Mouse (Mus musculus) heart, postnatal 36 days (tissue): ENCODE data around the gene Adgrg3. TPM values are rescaled to one million over a fixed set of nuclear protein-coding genes. Genes with fewer than 3 reads are reported as not detected.

Source experiments
- DNase-seq, 2 experiments: peaks; one replicate each; pipeline ENCODE4 v3.0.0; 2021 to 2022
- intact Hi-C: fragments of 180-260 bp; cut with DNase I; formaldehyde crosslinking; loops from one replicate; pipeline ENCODE4 v1.15.1; 2025
- total RNA-seq, 2 experiments: library from RNA; stranded (reverse); gene quantifications; 2 replicates each; pipeline ENCODE4 v1.2.3; 2021

Adgrg3 gene
- total RNA-seq, 2 experiments from 2014 or later: 1.9 to 2.1 TPM

DNA sequence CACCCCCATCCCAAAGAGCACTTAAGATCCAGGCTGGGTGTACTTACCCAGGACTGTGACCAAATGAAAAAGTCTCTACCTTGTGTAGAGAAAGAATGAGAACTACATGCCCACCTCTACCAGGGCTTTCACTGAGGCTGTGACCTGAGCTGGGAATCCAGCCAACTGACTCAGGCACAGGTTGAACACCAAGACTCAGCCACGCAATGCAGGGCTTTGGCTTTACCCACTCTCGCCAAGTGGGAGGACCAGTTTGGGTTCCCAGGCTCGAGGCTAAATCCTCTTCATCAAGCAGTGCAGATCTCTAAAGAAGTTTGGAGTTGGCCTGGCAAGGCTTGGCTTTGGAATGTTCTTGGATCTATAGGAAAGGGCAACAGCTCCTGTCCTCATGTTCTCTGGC, 58.0 kb downstream of the Adgrg3 start:
- DNase-seq: no peak
- intact Hi-C loops: no loop called here

GRCm38 (mm10) chr8:95076151-95076550, 58.7 kb downstream of the Adgrg3 start:
- intact Hi-C loops: no loop called here

DNA sequence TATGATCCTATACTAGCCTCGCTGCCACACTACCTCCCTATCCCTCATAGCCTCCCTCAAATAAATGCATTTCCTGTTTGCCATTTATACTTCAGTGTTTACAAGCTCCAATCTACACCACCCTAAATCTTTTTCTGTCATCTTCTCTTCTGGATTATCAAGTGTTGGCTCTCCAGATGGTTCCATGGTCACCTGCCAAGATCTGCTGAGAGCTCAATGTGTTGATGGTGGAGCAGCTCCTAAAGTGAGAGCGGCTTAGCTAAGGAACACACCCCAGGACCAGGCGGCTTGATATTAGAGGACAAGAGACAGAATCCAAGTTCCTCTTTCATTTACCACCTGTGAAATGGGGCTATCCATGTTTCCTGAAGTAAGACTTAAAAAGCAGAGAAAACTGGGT, 60.6 kb downstream of the Adgrg3 start:
- no peak for DNase-seq
- intact Hi-C loops: no loop called here

More at GRCm38 (mm10) chr8:95076151-95076550, 58.7 kb downstream of the Adgrg3 start:
- DNase-seq: no peak

DNA sequence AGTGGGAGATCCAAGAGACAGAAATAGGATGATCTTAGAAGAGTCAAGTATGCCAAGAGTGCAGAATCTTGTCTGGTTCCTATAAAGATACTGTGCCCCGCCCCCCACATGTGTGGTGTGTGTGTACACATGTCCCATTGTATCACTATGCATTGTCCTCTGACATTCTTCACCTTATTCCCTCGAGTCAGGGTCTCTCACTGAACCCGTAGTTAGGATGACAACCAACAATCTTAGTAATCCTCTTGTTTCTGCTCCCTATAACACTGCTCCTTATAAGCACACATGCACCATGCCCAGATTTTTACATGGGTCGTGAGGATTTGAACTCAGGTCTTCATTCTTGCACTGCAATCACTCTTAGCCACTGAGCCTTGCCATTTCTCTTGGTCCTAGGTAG, 61.8 kb downstream of the Adgrg3 start:
- no peak for DNase-seq
- intact Hi-C loops: no loop called here

- intact Hi-C loops: loop anchor here (1.0 kb wide), 1 partner anchor 130 kb away; no protein-coding TSS in a partner anchor
- DNase-seq: peak; percentile 93
These were observed 63.2 kb downstream of the Adgrg3 start, which contains the start of gene Katnb1 for GRCm38 (mm10) chr8:95080381-95081341. Katnb1 (plus strand) TSS chr8:95081186.

GRCm38 (mm10) chr8:95081650-95082049, 64.2 kb downstream of the Adgrg3 start:
- no peak for DNase-seq
- intact Hi-C loops: no loop called here

GRCm38 (mm10) chr8:95084261-95084660, 66.8 kb downstream of the Adgrg3 start:
- intact Hi-C loops: no loop called here

DNA sequence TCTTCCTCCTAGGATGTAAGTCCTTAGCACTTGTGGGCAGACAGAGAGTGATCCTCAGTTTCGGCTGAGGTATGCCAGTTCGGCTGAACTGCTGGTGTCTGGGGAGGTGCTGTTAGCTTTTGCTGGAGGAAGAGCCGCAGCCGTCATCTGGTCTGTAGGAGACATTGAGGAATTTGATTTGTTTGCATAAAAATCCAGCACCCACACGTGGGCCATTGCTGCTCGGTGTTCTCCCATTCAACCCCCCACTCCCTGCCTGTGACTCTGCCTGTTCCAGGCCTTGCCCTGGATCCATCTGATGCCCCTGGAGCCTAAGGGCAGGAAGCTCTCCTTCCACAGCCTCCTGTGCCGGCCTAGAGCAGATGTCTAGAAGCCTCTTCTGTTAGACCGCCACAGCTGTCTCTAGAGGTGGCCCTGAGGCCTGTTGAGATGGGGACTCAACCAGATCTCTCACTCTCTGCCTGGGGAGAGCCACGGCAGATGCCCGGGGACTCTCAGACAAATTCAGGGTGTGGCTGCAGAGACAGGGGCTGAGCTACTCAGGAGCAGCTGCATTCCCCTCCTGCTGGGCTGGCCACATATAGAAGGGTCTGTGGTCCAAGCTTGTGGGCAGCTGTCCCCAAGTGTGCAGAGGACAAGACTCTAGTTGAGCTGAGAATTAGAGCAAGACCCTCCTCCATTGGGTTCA, 67.4 kb downstream of the Adgrg3 start:
- intact Hi-C loops: no loop called here
- DNase-seq: no peak

More at GRCm38 (mm10) chr8:95084261-95084660, 66.8 kb downstream of the Adgrg3 start:
- no peak for DNase-seq

GRCm38 (mm10) chr8:95085432-95086141, 68.1 kb downstream of the Adgrg3 start:
- intact Hi-C loops: no loop called here
- no peak for DNase-seq

GRCm38 (mm10) chr8:95093574-95093973, 76.1 kb downstream of the Adgrg3 start:
- intact Hi-C loops: no loop called here
- no peak for DNase-seq

Other genes with a start within 250 kb of the Adgrg3 start
- gene Cx3cl1, start 245.7 kb upstream of the Adgrg3 start, total RNA-seq: 1 to 10 TPM; 2.9 to 4.4 TPM
- not detected for gene Ccl17, start 207.2 kb upstream of the Adgrg3 start, total RNA-seq
- gene Coq9, start 179.4 kb upstream of the Adgrg3 start, total RNA-seq: 100 to 1,000 TPM; 536 to 626 TPM
- gene Ciapin1, start 179.3 kb upstream of the Adgrg3 start, total RNA-seq: 10 to 100 TPM; 73.7 to 91.4 TPM
- gene Polr2c, start 160.2 kb upstream of the Adgrg3 start, total RNA-seq: 10 to 100 TPM; 69.1 to 69.9 TPM
- gene Dok4, start 141.4 kb upstream of the Adgrg3 start, total RNA-seq: 10 to 100 TPM; 16.6 to 20.4 TPM
- 1 to 10 TPM; 6.8 to 6.9 TPM for gene Ccdc102a, start 99.6 kb upstream of the Adgrg3 start, total RNA-seq
- gene Adgrg5, start 94.0 kb upstream of the Adgrg3 start, total RNA-seq: under 1 TPM; 0.24 to 0.31 TPM
- 10 to 100 TPM; 42.5 to 62.0 TPM for gene Adgrg1, start 42.9 kb upstream of the Adgrg3 start, total RNA-seq
- not detected for gene Drc7, start 37.4 kb downstream of the Adgrg3 start, total RNA-seq
- 1 to 10 TPM; 7.2 to 7.5 TPM for gene Katnb1, start 63.5 kb downstream of the Adgrg3 start, total RNA-seq
- 10 to 100 TPM; 65.4 to 71.2 TPM for gene Kifc3, start 185.1 kb downstream of the Adgrg3 start, total RNA-seq